Mouse (Mus musculus): Measurements from ENCODE around the gene Slc35d1. TPM values are rescaled to one million over a fixed set of nuclear protein-coding genes. Genes with fewer than 3 reads are reported as not detected.

The Slc35d1 gene
- polyA plus RNA-seq, 1 experiment from 2014 or later = 5.8 TPM

DNA sequence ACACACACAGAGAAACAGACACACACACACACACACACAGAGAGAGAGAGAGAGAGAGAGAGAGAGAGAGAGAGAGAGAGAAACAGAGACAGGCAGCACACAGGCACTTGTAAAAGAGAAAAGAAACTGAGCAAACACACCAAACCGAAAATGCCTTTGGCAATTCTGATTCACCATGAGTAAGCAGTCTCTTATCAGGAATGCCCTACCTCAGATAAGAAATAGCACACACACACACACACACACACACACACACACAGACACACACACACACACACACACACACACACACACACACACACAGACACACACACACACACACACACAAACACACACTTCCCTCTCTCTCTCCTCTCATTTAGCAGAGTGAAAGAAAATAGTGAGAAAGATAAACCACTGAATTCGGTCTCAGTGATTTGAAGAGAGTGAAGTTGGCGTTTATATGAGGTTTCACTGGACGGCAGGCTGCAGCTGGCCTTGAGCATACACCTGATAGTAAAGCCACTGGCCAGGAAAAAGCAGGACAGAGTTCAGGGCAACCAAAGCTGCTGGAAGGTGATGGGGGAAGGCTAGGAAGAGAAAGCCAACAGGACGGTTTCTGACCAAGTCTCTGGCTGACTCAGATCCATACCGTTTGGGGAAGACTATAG is 34.6 kb upstream of the Slc35d1 start:
- peak; percentile 36 for DNase-seq (ENCODE audit: low spot score)

DNA sequence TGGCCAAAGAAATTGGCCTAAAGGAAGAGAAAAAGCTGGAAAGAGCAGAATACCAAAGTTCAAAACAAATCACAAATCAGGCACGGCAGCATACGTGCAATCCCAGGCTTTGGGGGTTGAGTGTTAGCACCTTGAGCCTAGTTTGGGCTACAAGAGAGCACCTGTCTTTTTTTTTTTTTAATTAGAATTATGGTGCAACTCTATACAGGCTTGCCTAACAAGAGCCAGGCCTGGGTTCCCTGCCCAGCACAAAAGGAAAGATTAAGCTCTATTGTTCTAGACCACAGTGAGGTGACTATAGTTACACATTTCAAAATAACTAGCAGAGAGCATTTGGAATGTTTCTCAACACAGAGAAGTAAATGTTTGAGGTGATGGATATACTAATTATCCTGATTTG is 32.8 kb upstream of the Slc35d1 start:
- Histone ChIP-seq H3K36me3 (ENCODE audit: control insufficient read depth, insufficient read depth, low read length) (no peaks in the 10 kb centered on the region), H3K27ac (replicated peaks) (no peak overlapping the region), H3K4me2 (replicated peaks; ENCODE audit: low read depth) (no peak overlapping the region), H3K9ac (ENCODE audit: low read length) (no peak overlapping the region), H3K9me3 (ENCODE audit: control insufficient read depth, low read length) (no peaks in the 10 kb centered on the region), H3K4me3 (ENCODE audit: low read depth, low read length) (no peak overlapping the region), H3K27me3 (ENCODE audit: control insufficient read depth, insufficient read depth, low read length) (no peaks in the 10 kb centered on the region), H3K4me1 (replicated peaks; ENCODE audit: control insufficient read depth, insufficient read depth) (no peaks in the 10 kb centered on the region)
- 79% methylated on average over 2 of the region's 2 CpGs for WGBS
- DNase-seq (ENCODE audit: low spot score) (no peak), ATAC-seq (ENCODE audit: low FRiP score, low TSS enrichment) (no peak)
- TF ChIP-seq CTCF (IDR thresholded peaks at IDR 0.05; ENCODE audit: low read depth) (no peak), EP300 (optimal IDR thresholded peaks at IDR 0.05) (no peak)

More for the DNA sequence above, 34.6 kb upstream of the Slc35d1 start:
- ATAC-seq (ENCODE audit: low FRiP score, low TSS enrichment) = peak; percentile 89
- Histone ChIP-seq H3K27ac (replicated peaks) (no peak overlapping the region), H3K9me3 (ENCODE audit: control insufficient read depth, low read length) (no peaks in the 10 kb centered on the region), H3K27me3 (ENCODE audit: control insufficient read depth, insufficient read depth, low read length) (no peaks in the 10 kb centered on the region), H3K36me3 (ENCODE audit: control insufficient read depth, insufficient read depth, low read length) (no peaks in the 10 kb centered on the region), H3K4me1 (replicated peaks; ENCODE audit: control insufficient read depth, insufficient read depth) (no peaks in the 10 kb centered on the region), H3K9ac (ENCODE audit: low read length) (no peak overlapping the region), H3K4me3 (ENCODE audit: low read depth, low read length) (no peak overlapping the region), H3K4me2 (replicated peaks; ENCODE audit: low read depth) (no peak overlapping the region)
- 32% methylated on average over 6 of the region's 6 CpGs for WGBS
- TF ChIP-seq CTCF (IDR thresholded peaks at IDR 0.05; ENCODE audit: low read depth) = no peak
- TF ChIP-seq EP300 (optimal IDR thresholded peaks at IDR 0.05) = no peak

DNA sequence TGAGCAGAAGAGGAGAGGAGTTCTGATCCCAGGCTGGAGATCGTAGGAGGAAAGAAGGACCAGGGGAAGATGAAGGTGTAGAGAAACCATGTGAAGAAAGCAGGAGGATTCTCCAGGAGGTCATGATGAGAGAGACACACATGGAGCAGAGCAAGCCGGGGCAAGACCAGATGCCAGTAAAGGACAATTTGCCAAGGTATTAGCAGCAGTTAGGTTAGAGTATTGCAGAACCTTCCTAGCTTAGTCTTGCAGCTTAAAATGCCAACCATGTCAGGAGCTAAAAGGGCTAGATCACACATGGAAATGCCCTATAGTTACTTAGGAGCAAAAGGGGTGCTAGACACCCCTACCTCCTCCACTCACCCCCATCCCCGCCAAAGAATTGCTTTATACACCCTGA is 32.3 kb upstream of the Slc35d1 start:
- DNase-seq (ENCODE audit: low spot score) = no peak
- no peaks in the 10 kb centered on the region for H3K36me3 ChIP-seq (ENCODE audit: control insufficient read depth, insufficient read depth, low read length)
- H3K4me2 ChIP-seq (replicated peaks; ENCODE audit: low read depth) = no peak overlapping the region
- H3K9me3 ChIP-seq (ENCODE audit: control insufficient read depth, low read length) = no peaks in the 10 kb centered on the region
- ATAC-seq (ENCODE audit: low FRiP score, low TSS enrichment) = no peak
- no peak overlapping the region for H3K4me3 ChIP-seq (ENCODE audit: low read depth, low read length)
- no peaks in the 10 kb centered on the region for H3K4me1 ChIP-seq (replicated peaks; ENCODE audit: control insufficient read depth, insufficient read depth)
- H3K27ac ChIP-seq (replicated peaks) = no peak overlapping the region
- TF ChIP-seq CTCF (IDR thresholded peaks at IDR 0.05; ENCODE audit: low read depth) (no peak), EP300 (optimal IDR thresholded peaks at IDR 0.05) (no peak)
- H3K9ac ChIP-seq (ENCODE audit: low read length) = no peak overlapping the region
- 87% methylated on average over 3 of the region's 3 CpGs for WGBS
- H3K27me3 ChIP-seq (ENCODE audit: control insufficient read depth, insufficient read depth, low read length) = no peaks in the 10 kb centered on the region

DNA sequence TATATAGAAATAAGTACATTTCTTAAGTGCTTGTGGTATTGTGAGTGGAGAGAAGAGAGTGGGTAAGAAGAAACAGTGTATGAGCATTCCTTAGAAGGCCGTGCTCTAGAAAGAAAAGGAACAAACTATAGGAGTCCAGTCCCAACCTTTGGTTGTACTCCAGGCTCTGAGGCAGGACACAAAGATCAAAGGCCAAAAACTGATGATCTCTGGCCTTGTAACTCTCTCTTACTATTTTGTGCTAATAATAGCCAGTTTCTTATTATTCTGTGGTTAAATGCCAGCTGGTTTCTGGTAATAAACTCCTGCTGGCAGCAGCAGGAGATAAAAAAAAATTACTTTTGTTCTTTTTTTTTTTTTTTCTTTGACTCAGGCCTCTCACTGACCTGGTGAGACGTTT is 17.2 kb upstream of the Slc35d1 start:
- no peak overlapping the region for H3K4me2 ChIP-seq (replicated peaks; ENCODE audit: low read depth)
- H3K9me3 ChIP-seq (ENCODE audit: control insufficient read depth, low read length) = no peaks in the 10 kb centered on the region
- ATAC-seq (ENCODE audit: low FRiP score, low TSS enrichment) = no peak

DNA sequence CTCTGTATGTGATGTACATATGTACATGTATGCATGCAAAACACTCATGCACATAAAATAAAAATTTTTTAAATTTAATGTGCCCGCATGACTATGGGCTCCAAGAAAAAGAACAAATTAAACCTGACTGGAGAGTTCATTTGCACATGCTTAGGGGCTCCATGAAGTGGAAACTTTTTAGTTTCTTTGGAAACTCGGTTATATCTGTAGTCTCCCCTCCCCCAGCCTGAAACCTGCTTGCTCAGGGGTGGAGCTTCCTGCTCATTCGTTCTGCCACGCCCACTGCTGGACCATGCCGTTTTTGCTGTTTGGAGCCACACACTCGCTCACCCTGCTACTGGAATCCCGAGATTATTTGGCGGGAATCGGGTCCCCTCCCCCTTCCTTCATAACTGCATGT is 7.9 kb upstream of the Slc35d1 start:
- Histone ChIP-seq H3K4me1 (replicated peaks; ENCODE audit: control insufficient read depth, insufficient read depth) (no peaks in the 10 kb centered on the region), H3K36me3 (ENCODE audit: control insufficient read depth, insufficient read depth, low read length) (no peaks in the 10 kb centered on the region), H3K27ac (replicated peaks) (no peak overlapping the region), H3K9ac (ENCODE audit: low read length) (no peak overlapping the region), H3K27me3 (ENCODE audit: control insufficient read depth, insufficient read depth, low read length) (no peaks in the 10 kb centered on the region), H3K4me2 (replicated peaks; ENCODE audit: low read depth) (no peak overlapping the region), H3K4me3 (ENCODE audit: low read depth, low read length) (no peak overlapping the region), H3K9me3 (ENCODE audit: control insufficient read depth, low read length) (no peaks in the 10 kb centered on the region)
- no peak for DNase-seq (ENCODE audit: low spot score)
- ATAC-seq (ENCODE audit: low FRiP score, low TSS enrichment) = no peak
- 29% methylated on average over 9 of the region's 9 CpGs for WGBS
- TF ChIP-seq CTCF (IDR thresholded peaks at IDR 0.05; ENCODE audit: low read depth) (no peak), EP300 (optimal IDR thresholded peaks at IDR 0.05) (no peak)

More for the DNA sequence above, 17.2 kb upstream of the Slc35d1 start:
- no peak for DNase-seq (ENCODE audit: low spot score)
- H3K4me1 ChIP-seq (replicated peaks; ENCODE audit: control insufficient read depth, insufficient read depth) = no peaks in the 10 kb centered on the region
- H3K9ac ChIP-seq (ENCODE audit: low read length) = no peak overlapping the region
- no peak overlapping the region for H3K27ac ChIP-seq (replicated peaks)
- no peaks in the 10 kb centered on the region for H3K36me3 ChIP-seq (ENCODE audit: control insufficient read depth, insufficient read depth, low read length)
- TF ChIP-seq EP300 (optimal IDR thresholded peaks at IDR 0.05) (no peak), CTCF (IDR thresholded peaks at IDR 0.05; ENCODE audit: low read depth) (no peak)
- no peak overlapping the region for H3K4me3 ChIP-seq (ENCODE audit: low read depth, low read length)
- 61% methylated on average over 2 of the region's 2 CpGs for WGBS
- H3K27me3 ChIP-seq (ENCODE audit: control insufficient read depth, insufficient read depth, low read length) = no peaks in the 10 kb centered on the region

DNA sequence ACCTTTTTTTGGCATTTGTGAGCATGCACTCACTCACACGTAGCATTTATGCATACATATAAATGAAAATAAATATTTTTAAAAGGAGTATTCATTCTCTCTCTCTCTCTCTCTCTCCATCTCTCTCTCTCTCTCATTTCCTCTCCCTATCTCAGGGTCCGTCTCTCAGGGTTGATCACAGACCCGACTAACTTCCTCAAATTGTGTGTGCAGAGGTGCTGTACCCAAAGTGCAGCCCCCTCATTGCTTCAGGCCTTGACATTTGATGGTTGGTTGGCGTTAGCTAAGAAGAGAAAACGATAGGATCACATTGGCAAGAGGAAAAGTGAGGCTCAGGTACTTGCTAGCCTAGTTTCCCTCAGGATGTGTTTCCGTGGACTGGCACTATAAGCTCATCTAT is 6.8 kb upstream of the Slc35d1 start:
- Histone ChIP-seq H3K4me2 (replicated peaks; ENCODE audit: low read depth) (no peak overlapping the region), H3K9me3 (ENCODE audit: control insufficient read depth, low read length) (no peaks in the 10 kb centered on the region), H3K9ac (ENCODE audit: low read length) (no peak overlapping the region), H3K36me3 (ENCODE audit: control insufficient read depth, insufficient read depth, low read length) (no peaks in the 10 kb centered on the region), H3K4me3 (ENCODE audit: low read depth, low read length) (no peak overlapping the region), H3K27ac (replicated peaks) (no peak overlapping the region), H3K27me3 (ENCODE audit: control insufficient read depth, insufficient read depth, low read length) (no peaks in the 10 kb centered on the region), H3K4me1 (replicated peaks; ENCODE audit: control insufficient read depth, insufficient read depth) (no peaks in the 10 kb centered on the region)
- WGBS = 82% methylated on average over 6 of the region's 6 CpGs
- ATAC-seq (ENCODE audit: low FRiP score, low TSS enrichment) (no peak), DNase-seq (ENCODE audit: low spot score) (no peak)
- TF ChIP-seq CTCF (IDR thresholded peaks at IDR 0.05; ENCODE audit: low read depth) = no peak
- TF ChIP-seq EP300 (optimal IDR thresholded peaks at IDR 0.05) = no peak

Data from stomach, postnatal 0 days (tissue).